Mouse (Mus musculus): Measurements from ENCODE around the gene Mgarp. TPM values are rescaled to one million over a fixed set of nuclear protein-coding genes. Genes with fewer than 3 reads are reported as not detected.

Mgarp gene
- total RNA-seq, 2 experiments from 2014 or later: 477 to 530 TPM

GRCm38 (mm10) chr3:51341268-51342081 lies 55.1 kb downstream of the Mgarp start:
- DNase-seq (ENCODE audit: low spot score in 2 of 2): peak; percentile 74 to 83

- peak; percentile 76 to 86 for DNase-seq (ENCODE audit: low spot score in 2 of 2)
Measured at GRCm38 (mm10) chr3:51340552-51341267, 55.8 kb downstream of the Mgarp start, which contains the start of gene Elf2. Elf2 (minus strand) TSS chr3:51340663.

GRCm38 (mm10) chr3:51339734-51340551 lies 56.6 kb downstream of the Mgarp start:
- peak; percentile 24 for DNase-seq (ENCODE audit: low spot score in 2 of 2)

GRCm38 (mm10) chr3:51339378-51339733 lies 57.2 kb downstream of the Mgarp start:
- no peak for DNase-seq (ENCODE audit: low spot score in 2 of 2)

Other genes with a start within 250 kb of the Mgarp start
- 10 to 100 TPM; 15.1 to 17.9 TPM for gene Noct, start 172.3 kb downstream of the Mgarp start, total RNA-seq (2021)
- gene Elf2, start 56.1 kb downstream of the Mgarp start, total RNA-seq (2021): 100 to 1,000 TPM; 122 to 124 TPM
- gene Ndufc1, start 12.2 kb upstream of the Mgarp start, total RNA-seq (2021): 100 to 1,000 TPM; 492 to 529 TPM
- 10 to 100 TPM; 56.8 to 63.5 TPM for gene Naa15, start 18.4 kb upstream of the Mgarp start, total RNA-seq (2021)
- gene Rab33b, start 87.2 kb upstream of the Mgarp start, total RNA-seq (2021): 10 to 100 TPM; 18.3 to 19.9 TPM
- 10 to 100 TPM; 28.6 to 30.7 TPM for gene Setd7, start 164.1 kb upstream of the Mgarp start, total RNA-seq (2021)